8 mouse cellular contexts compared by ENCODE assay signal in the genomic region with DNA sequence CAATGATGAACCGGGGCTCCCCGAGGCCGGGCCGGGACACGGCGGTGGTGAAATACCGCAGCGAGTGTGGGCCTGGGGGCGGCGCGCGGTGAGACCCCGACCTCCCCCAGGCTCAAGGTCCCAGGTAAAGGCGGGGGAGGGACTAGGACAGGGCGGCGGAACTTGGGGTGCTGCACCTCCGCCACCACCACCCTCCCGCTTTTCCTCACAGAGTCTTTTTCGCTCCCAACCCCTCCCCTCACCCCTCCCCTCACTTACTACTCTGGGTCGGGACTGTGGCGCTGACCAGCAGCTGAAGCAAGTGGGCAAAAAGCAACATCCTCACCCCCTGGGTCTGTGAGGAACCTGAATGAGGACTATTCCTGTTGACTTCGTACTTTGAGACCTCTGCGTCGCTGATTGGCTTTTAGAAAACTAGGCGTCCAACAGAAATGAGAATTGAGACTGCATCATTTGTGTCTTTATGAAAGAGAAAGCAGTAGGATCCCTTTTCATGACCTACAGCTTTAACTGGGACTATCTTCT. TPM values are rescaled to one million over a fixed set of nuclear protein-coding genes. Genes with fewer than 3 reads are reported as not detected.
DNase-seq lines count a peak whose midpoint lies in the region; ATAC-seq lines count a peak whose summit lies in the region.
"Not testable (repeated sequence)": the region's sequence is repeated elsewhere in the genome, so short reads cannot be mapped to it uniquely, and the experiment has no call there.

Gene H2-T23, minus strand, starts transcription at position 505 of the 525 bp plus-strand sequence.

- WGBS in heart, embryonic 15.5 days, result 1% methylated on average over 25 of the region's 25 CpGs
- under 1% methylated on average over 24 of the region's 25 CpGs for WGBS in kidney, embryonic 14.5 days
- WGBS in liver, embryonic 11.5 days, result under 1% methylated on average over 25 of the region's 25 CpGs
- 2% methylated on average over 24 of the region's 25 CpGs for WGBS in midbrain, embryonic 15.5 days

- peaks cover 12% of the 10 kb centered on the region for H3K4me1 ChIP-seq in heart, embryonic 15.5 days (replicated peaks)
- not testable (repeated sequence) for H3K4me1 ChIP-seq in kidney, embryonic 14.5 days (ENCODE audit: control insufficient read depth, insufficient read depth, low read length); liver, embryonic 11.5 days (replicated peaks; ENCODE audit: control insufficient read depth, insufficient read depth, low read length)
- peaks cover 12% of the 10 kb centered on the region for H3K4me1 ChIP-seq in midbrain, embryonic 15.5 days

- H3K4me2 ChIP-seq in heart, embryonic 15.5 days, result peak within 1 kb of the TSS; percentile 95
- peak within 1 kb of the TSS; percentile 83 for H3K4me2 ChIP-seq in kidney, embryonic 14.5 days (replicated peaks; ENCODE audit: low read depth, low read length)
- peak within 1 kb of the TSS; percentile 83 for H3K4me2 ChIP-seq in liver, embryonic 11.5 days
- H3K4me2 ChIP-seq in midbrain, embryonic 15.5 days, result peak within 1 kb of the TSS; percentile 86

- ATAC-seq in erythroid progenitor cell, adult 5-6 weeks (replicated peaks; ENCODE audit: low FRiP score, poor library complexity, severe bottlenecking), result peak; percentile 47
- not testable (repeated sequence) for ATAC-seq in heart, embryonic 15.5 days (replicated peaks; ENCODE audit: insufficient number of reproducible peaks, insufficient read depth, low FRiP score, low read depth)
- peak; percentile 44; the same call in 1 of the 2 replicates for ATAC-seq in kidney, embryonic 14.5 days (ENCODE audit: low FRiP score, low TSS enrichment)
- ATAC-seq in liver, embryonic 11.5 days (replicated peaks; ENCODE audit: low FRiP score), result peak; percentile 56
- ATAC-seq in midbrain, embryonic 15.5 days (replicated peaks), result peak; percentile 31

- H3K9ac ChIP-seq in heart, embryonic 15.5 days, result peak within 1 kb of the TSS; percentile 48
- H3K9ac ChIP-seq in kidney, embryonic 14.5 days (ENCODE audit: low read depth, low read length), result peak within 1 kb of the TSS; percentile 40; the same call in 1 of the 2 replicates
- H3K9ac ChIP-seq in liver, embryonic 11.5 days (ENCODE audit: low read depth, low read length), result peak within 1 kb of the TSS; percentile 48
- H3K9ac ChIP-seq in midbrain, embryonic 15.5 days, result peak within 1 kb of the TSS; percentile 49

- 0 out of 2 replicates have a peak within 1 kb of the TSS, but pooled peaks have one; percentile 20 for H3K27ac ChIP-seq in heart, embryonic 15.5 days
- not testable (repeated sequence) for H3K27ac ChIP-seq in kidney, embryonic 14.5 days (ENCODE audit: low read depth, low read length); liver, embryonic 11.5 days (ENCODE audit: low read depth, low read length); midbrain, embryonic 15.5 days

- not testable (repeated sequence) for H3K36me3 ChIP-seq in heart, embryonic 15.5 days; kidney, embryonic 14.5 days (ENCODE audit: control insufficient read depth, insufficient read depth, low read length); liver, embryonic 11.5 days (ENCODE audit: control insufficient read depth, insufficient read depth, low read length); midbrain, embryonic 15.5 days (replicated peaks)

- DNase-seq in A20 (ENCODE audit: low read depth, low spot score), result peak; percentile 94
- peak; percentile 74 for DNase-seq in adrenal gland, postnatal 10 days
- peak; percentile 56 for DNase-seq in liver, embryonic 11.5 days (ENCODE audit: low spot score)
- DNase-seq in spleen, postnatal 36 days (ENCODE audit: low spot score in 2 of 2), result peak; percentile 83 to 89

- peak within 1 kb of the TSS; percentile 65 for H3K4me3 ChIP-seq in heart, embryonic 15.5 days
- peak within 1 kb of the TSS; percentile 44 for H3K4me3 ChIP-seq in kidney, embryonic 14.5 days (ENCODE audit: low read length)
- H3K4me3 ChIP-seq in liver, embryonic 11.5 days (ENCODE audit: low read depth, low read length), result peak within 1 kb of the TSS; percentile 59
- H3K4me3 ChIP-seq in midbrain, embryonic 15.5 days, result peak within 1 kb of the TSS; percentile 43

- not testable (repeated sequence) for H3K9me3 ChIP-seq in heart, embryonic 15.5 days (replicated peaks); kidney, embryonic 14.5 days (ENCODE audit: control insufficient read depth, low read length); liver, embryonic 11.5 days (ENCODE audit: control insufficient read depth, low read length); midbrain, embryonic 15.5 days

- H3K27me3 ChIP-seq in heart, embryonic 15.5 days; kidney, embryonic 14.5 days (ENCODE audit: control insufficient read depth, insufficient read depth, low read length); liver, embryonic 11.5 days (replicated peaks; ENCODE audit: control insufficient read depth, insufficient read depth, low read length); midbrain, embryonic 15.5 days (replicated peaks): not testable (repeated sequence)

RNA-seq across cellular contexts. Expression of gene H2-T23, which starts in this region (rescaled TPM):
- 10 to 100 TPM; 55.7 to 82.7 TPM for total RNA-seq in adrenal gland, postnatal 10 days (2021)
- total RNA-seq in erythroid progenitor cell, adult 5-6 weeks (2015; ENCODE audit: low replicate concordance), result 109 and 146 TPM in 2 replicates
- 93.4 and 104 TPM in 2 replicates for total RNA-seq in erythroid progenitor cell, adult 5-6 weeks (2017; ENCODE audit: low replicate concordance)
- 4.7 and 11.6 TPM in 2 replicates for polyA plus RNA-seq in heart, embryonic 15.5 days (2015; fragmentation: Nextera tagmentation; extraction: Ambion mirVana)
- polyA plus RNA-seq in kidney, embryonic 14.5 days (2014; fragmentation: Nextera tagmentation; extraction: Ambion mirVana), result 3.0 and 3.7 TPM in 2 replicates
- 15.9 and 16.1 TPM in 2 replicates for polyA plus RNA-seq in liver, embryonic 11.5 days (2014; fragmentation: Nextera tagmentation; extraction: Ambion mirVana)
- polyA plus RNA-seq in midbrain, embryonic 15.5 days (2015; fragmentation: Nextera tagmentation; extraction: Ambion mirVana), result 5.5 and 6.6 TPM in 2 replicates
